Mouse (Mus musculus) small intestine, adult 10 weeks (tissue): Measurements from ENCODE around the gene Olfr1058. TPM values are rescaled to one million over a fixed set of nuclear protein-coding genes. Genes with fewer than 3 reads are reported as not detected.

Experiments
- polyA plus RNA-seq: library from polyadenylated mRNA; stranded (reverse); fragments of 350-450 nt; fragmentation: Illumina TruSeq; extraction: RNeasy Lipid Tissue Mini Kit (QIAGEN cat#74804); gene quantifications from one replicate; pipeline ENCODE4 v1.2.3, GENCODE M21; 2014; ENCODE audit warnings: low replicate concordance

The Olfr1058 gene
- not detected for polyA plus RNA-seq

GRCm38 (mm10) chr2:86388461-86388860 is at the start of gene Olfr1058:
Gene Olfr1058 (minus strand): TSS chr2:86388561.

GRCm38 (mm10) chr2:86426649-86427048 is 38.3 kb upstream of the Olfr1058 start, which contains the start of gene Olfr1062:
Gene Olfr1062 (minus strand): TSS chr2:86426749.

GRCm38 (mm10) chr2:86413950-86414349 is 25.6 kb upstream of the Olfr1058 start, which contains the start of gene Olfr1061:
Gene Olfr1061 (minus strand): TSS chr2:86414050.

GRCm38 (mm10) chr2:86378293-86378692 is 10.1 kb downstream of the Olfr1058 start, which contains the start of gene Olfr1057:
Gene Olfr1057 (minus strand): TSS chr2:86378393.

GRCm38 (mm10) chr2:86362369-86362768 is 26.0 kb downstream of the Olfr1058 start, which contains the start of gene Olfr1056:
Gene Olfr1056 (minus strand): TSS chr2:86362469.

GRCm38 (mm10) chr2:86350184-86350583 is 38.2 kb downstream of the Olfr1058 start, which contains the start of gene Olfr1055:
Gene Olfr1055 (minus strand): TSS chr2:86350284.

GRCm38 (mm10) chr2:86335333-86335732 is 53.0 kb downstream of the Olfr1058 start, which contains the start of gene Olfr1054:
Gene Olfr1054 (minus strand): TSS chr2:86335433.

Other genes with a start within 250 kb of the Olfr1058 start
- gene Olfr1040, start 241.8 kb downstream of the Olfr1058 start, polyA plus RNA-seq: not detected
- gene Olfr1042, start 226.7 kb downstream of the Olfr1058 start, polyA plus RNA-seq: not detected
- not detected for gene Olfr1043, start 221.0 kb downstream of the Olfr1058 start, polyA plus RNA-seq
- gene Olfr1044, start 210.7 kb downstream of the Olfr1058 start, polyA plus RNA-seq: not detected
- not detected for gene Olfr52, start 202.9 kb downstream of the Olfr1058 start, polyA plus RNA-seq
- gene Olfr1045, start 185.6 kb downstream of the Olfr1058 start, polyA plus RNA-seq: not detected
- gene Olfr1046, start 169.2 kb downstream of the Olfr1058 start, polyA plus RNA-seq: not detected
- gene Olfr1047, start 157.2 kb downstream of the Olfr1058 start, polyA plus RNA-seq: not detected
- not detected for gene Olfr1048, start 148.3 kb downstream of the Olfr1058 start, polyA plus RNA-seq
- not detected for gene Olfr1049, start 130.2 kb downstream of the Olfr1058 start, polyA plus RNA-seq
- gene Olfr1051, start 109.5 kb downstream of the Olfr1058 start, polyA plus RNA-seq: not detected
- not detected for gene Olfr1052, start 96.1 kb downstream of the Olfr1058 start, polyA plus RNA-seq
- gene Olfr1053, start 73.3 kb downstream of the Olfr1058 start, polyA plus RNA-seq: not detected
- gene Olfr1054, start 53.1 kb downstream of the Olfr1058 start, polyA plus RNA-seq: not detected
- gene Olfr1055, start 38.3 kb downstream of the Olfr1058 start, polyA plus RNA-seq: not detected
- gene Olfr1056, start 26.1 kb downstream of the Olfr1058 start, polyA plus RNA-seq: not detected
- not detected for gene Olfr1057, start 10.2 kb downstream of the Olfr1058 start, polyA plus RNA-seq
- not detected for gene Olfr1061, start 25.5 kb upstream of the Olfr1058 start, polyA plus RNA-seq
- not detected for gene Olfr1062, start 38.2 kb upstream of the Olfr1058 start, polyA plus RNA-seq
- gene Olfr1065, start 62.0 kb upstream of the Olfr1058 start, polyA plus RNA-seq: not detected
- gene Olfr1066, start 67.7 kb upstream of the Olfr1058 start, polyA plus RNA-seq: not detected
- gene Olfr228, start 98.8 kb upstream of the Olfr1058 start, polyA plus RNA-seq: not detected
- gene Olfr1076, start 119.9 kb upstream of the Olfr1058 start, polyA plus RNA-seq: not detected
- gene Olfr1079, start 153.9 kb upstream of the Olfr1058 start, polyA plus RNA-seq: not detected
- gene Olfr1080, start 169.7 kb upstream of the Olfr1058 start, polyA plus RNA-seq: not detected
- gene Olfr1082, start 210.4 kb upstream of the Olfr1058 start, polyA plus RNA-seq: not detected